Mouse (Mus musculus) olfactory bulb, adult 2 months (tissue): ENCODE measurements around the gene Aco1.

Experiments used
- CTCF ChIP-seq: fragments of 200-500 bp; IDR thresholded peaks from 2 replicates; pipeline ENCODE4 v1.5.1; 2012; ENCODE audit warnings: low read depth, mild to moderate bottlenecking, low read length, moderate library complexity; ENCODE audit not compliant: insufficient read depth
- POLR2A ChIP-seq: fragments of 200-500 bp; IDR thresholded peaks from 2 replicates; pipeline ENCODE4 v1.6.1; 2012; ENCODE audit warnings: mild to moderate bottlenecking, low read depth, low read length, moderate library complexity; ENCODE audit not compliant: insufficient read depth

GRCm38 (mm10) chr4:40158224-40158540, 15.3 kb downstream of the Aco1 start:
- no peak for TF ChIP-seq POLR2A
- no peak for TF ChIP-seq CTCF
